Mouse (Mus musculus) spleen, postnatal 4 days (tissue): Measurements from ENCODE around the gene Rhd.

ENCODE experiments used
- DNase-seq, 2 experiments: peaks; one replicate each; pipeline ENCODE4 v3.0.0; 2022; ENCODE audit warnings: low spot score in 2 of 2

Rhd gene

GRCm38 (mm10) chr4:134856501-134856900 lies 7.8 kb upstream of the Rhd start:
- DNase-seq, result no peak

DNA sequence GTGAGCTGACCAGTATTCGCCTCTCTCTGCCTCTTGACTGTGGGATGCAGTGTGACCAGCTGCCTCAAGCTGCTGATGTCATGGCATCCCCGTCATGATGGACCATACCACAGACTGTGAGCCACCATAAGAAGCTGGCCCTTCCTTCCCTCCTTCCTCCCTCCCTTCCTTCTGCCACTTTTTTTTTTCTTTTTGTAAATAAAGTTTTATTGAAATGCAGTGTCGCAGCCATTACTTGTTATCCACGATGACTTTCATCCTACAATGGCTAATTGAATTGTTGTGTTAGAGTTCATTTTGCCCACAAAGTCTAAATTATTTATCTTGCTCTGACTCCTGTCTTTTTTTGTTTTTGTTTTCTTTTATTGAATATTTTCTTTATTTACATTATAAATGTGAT lies 5.8 kb upstream of the Rhd start:
- no peak for DNase-seq

- no peak for DNase-seq
Measured at GRCm38 (mm10) chr4:134861884-134862283, 2.5 kb upstream of the Rhd start.

DNA sequence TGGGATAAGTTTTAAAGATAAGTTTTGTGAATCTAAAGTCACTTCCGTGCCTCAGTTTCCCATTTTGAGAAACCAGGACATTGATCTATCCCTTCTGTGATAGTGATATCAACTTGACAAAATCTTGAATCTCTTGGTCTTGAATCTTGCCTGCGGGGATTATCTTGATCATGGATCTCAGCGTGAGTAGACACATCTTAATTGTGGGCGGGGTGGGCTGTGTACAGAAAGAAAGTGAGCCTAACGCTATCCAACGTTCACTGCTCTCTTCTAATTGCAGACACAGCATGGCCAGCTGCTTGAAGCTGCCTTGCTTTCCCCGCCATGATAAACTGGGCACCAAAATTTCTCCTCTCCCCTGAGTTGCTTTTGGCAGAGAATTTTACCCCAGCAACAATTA lies 1.3 kb upstream of the Rhd start:
- no peak for DNase-seq

- DNase-seq, result peak; percentile 73 to 77
Measured at GRCm38 (mm10) chr4:134865340-134865739, 1.0 kb downstream of the Rhd start.

- no peak for DNase-seq
Measured at GRCm38 (mm10) chr4:134865789-134866188, 1.5 kb downstream of the Rhd start.

DNA sequence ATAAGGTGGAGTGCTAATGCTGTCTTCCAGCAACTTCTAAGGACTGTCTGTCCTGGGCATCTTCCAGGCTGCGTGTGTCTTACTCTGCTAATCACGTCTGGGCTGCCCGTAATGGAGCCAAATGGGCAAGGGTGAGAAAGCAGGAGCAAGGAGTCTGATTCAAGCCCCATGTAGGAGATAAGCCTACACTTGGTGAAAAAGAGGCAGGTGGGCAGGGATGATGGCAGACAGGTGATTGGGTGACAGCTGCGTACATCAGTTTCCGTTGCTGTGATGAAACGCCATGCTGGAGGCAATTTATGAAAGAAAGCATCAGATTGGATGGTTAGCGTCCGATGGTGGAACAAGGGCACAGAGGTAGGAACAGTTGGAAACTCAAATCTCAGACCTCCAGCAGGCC lies 2.9 kb downstream of the Rhd start:
- peak; percentile 51 to 69 for DNase-seq

DNA sequence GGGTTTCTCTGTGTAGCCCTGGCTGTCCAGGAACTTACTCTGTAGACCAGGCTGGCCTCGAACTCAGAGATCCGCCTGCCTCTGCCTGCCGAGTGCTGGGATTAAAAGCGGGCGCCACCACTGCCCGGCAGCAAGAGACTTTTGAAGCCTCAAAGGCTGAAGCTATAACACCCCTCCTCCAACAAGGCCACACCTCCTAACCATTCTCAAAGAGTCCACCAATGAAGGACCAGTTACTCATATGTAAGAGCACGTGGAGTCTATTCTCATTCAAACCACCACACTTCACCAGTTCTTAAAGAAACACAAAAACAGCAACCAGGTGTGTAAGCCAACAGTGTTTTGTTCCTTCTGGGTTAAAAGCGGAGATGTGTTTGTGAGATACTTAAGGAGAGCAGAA lies 3.3 kb downstream of the Rhd start:
- DNase-seq, result no peak

- peak in 1 of 2 experiments; percentile 71 for DNase-seq
Measured at GRCm38 (mm10) chr4:134868065-134868464, 3.7 kb downstream of the Rhd start.

DNA sequence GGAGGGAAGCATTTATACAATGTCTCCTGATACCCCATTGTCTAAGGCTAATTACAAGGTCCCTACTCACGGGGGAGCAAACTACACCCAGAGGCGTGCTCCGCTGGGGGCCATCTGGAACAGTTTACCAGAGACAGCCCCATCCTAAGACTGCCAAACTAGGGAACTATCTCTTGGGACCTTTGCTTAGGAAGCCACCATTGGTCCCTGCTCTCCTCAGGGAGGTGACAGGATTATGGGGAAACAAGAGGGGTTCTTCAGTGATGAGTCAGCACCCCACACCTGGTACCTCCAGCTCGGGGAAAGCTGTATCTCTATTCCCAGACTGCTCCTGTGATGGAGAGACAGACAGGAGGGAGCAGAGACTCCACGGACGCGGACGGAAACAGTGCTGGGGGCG lies 4.2 kb downstream of the Rhd start:
- DNase-seq, result peak in 1 of 2 experiments; percentile 65

GRCm38 (mm10) chr4:134869068-134869730 lies 4.9 kb downstream of the Rhd start:
- DNase-seq, result peak; percentile 85 to 89

DNA sequence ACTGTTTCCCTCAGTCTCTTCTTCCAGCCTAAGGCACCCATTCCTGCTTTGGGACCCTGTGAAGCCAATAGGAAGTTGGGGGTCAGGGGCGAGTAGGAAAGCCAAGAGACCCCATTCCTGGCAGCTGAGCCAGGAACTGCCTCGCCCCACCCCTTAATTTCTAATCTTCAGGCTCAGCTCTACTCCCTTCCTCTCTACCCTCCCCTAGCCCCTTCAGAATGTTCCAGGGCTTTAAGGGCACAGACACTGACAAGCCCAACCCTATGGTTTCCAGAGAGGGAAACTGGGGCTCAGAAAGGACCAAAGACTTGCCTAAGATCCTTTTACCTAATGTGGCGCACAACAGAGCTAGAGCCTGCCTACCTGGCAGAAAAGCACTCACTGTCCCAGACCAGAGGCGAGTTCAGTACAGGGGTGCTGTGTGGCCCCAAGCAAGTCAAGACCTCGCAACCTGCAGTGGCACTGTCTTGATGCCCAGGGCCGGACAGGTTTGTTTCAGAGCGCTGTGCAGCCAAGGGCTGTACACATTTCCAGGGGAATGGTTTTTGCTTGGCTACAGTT lies 5.6 kb downstream of the Rhd start:
- peak in 1 of 2 experiments; percentile 69 for DNase-seq

GRCm38 (mm10) chr4:134871477-134871876 lies 7.1 kb downstream of the Rhd start:
- no peak for DNase-seq

- DNase-seq, result no peak
Measured at GRCm38 (mm10) chr4:134871950-134872349, 7.6 kb downstream of the Rhd start.

DNA sequence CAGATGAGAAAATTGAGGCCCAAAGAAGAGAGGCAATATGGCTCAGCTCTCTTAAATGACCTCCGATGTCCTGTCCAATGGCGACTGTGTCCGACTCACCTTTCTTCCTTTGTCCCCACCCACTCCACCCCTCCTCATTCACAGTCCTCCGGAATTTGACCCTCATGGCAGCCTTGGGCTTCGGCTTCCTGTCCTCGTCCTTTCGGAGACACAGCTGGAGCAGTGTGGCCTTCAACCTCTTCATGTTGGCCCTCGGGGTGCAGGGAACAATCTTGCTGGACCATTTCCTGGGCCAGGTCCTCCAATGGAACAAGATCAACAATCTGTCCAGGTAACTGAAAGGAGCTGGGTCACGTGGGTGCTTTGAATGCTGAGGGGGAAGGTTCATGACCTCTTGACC lies 11.8 kb downstream of the Rhd start:
- no peak for DNase-seq

DNA sequence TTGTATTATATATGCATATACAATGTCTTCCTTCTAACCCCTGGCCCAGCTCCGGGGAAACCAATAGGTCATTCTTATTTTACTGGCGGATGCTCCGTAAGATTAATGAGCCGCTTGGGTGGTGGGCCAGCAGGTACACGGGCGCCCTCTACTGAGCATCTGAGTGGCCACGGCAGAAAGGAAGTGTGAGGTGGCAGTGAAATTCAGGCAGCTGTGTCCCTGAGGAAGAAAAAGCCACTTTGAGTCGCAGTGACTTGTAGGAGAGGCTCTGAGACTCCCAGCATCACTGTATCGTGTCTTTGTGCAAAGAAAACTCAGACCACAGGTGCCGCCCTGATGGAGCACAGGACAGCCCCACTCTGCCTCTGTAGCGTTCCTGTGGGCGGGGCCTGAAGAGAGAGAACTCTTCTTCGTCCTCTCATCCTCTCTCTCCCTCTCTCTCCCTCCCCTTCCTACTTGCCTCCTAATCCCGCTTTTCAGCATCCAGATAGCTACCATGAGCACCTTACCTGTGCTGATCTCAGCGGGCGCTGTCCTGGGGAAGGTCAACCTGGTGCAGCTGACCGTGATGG lies 15.2 kb downstream of the Rhd start:
- peak; percentile 76 to 90 for DNase-seq

GRCm38 (mm10) chr4:134880041-134880440 lies 15.7 kb downstream of the Rhd start:
- peak in 1 of 2 experiments; percentile 77 for DNase-seq

DNA sequence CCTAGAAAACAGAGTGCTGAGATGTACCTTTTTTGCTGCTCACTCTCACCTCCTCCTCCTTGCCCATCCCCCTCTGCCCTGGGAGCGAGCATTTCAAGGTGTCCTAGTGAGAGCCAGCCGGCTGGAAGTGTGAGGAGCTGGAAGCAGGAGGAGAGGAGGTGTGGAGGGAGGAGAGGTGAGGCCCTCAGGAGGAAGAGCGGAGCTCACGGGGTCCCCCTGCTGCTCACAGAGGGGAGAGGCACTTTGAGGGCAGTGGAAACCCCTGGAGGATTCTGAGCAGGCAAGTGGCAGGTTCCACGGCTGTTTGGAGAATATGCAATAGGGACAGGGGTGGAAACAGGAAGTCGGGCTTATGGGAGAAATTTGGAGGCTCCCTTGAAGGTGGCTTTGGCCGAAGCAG lies 18.9 kb downstream of the Rhd start:
- DNase-seq, result peak in 1 of 2 experiments; percentile 80

DNA sequence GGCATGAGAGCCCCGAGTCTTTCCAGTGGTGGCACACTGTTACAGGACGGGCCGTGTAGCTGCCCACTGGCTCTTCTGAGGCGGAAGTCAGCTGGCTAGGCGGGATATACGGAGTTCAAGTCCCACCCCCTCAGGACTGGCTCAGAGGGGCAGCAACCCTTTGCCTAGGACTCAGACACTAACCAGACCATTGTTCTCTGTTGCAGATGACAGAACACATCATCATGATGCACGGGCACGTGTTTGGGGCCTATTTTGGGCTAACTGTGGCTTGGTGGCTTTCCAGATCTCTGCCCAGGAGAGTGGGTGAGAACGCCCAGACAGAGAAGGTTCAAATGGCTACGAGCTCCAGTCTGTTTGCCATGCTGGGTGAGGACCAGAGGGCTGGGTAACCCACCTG lies 19.5 kb downstream of the Rhd start:
- no peak for DNase-seq

- DNase-seq, result no peak
Measured at GRCm38 (mm10) chr4:134884364-134884763, 20.0 kb downstream of the Rhd start.

DNA sequence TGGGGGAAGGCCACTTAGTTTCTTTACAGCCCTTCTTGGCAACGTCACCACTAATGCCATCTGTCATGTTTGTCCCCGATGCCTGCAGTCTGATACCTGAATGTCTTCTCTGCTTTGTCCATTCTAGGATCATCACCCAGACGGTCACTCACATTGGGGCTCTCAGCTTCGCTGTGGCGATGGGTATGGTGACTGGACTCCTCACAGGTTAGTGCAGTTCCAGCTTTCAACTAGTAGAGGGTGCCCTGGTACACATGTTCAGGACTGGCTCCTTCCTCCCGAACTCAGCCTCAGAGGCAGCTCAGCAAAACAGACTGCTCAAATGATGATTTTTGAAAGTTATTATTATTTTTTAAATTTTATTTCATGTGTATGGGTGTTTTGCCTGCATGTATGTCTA lies 27.8 kb downstream of the Rhd start:
- DNase-seq, result peak; percentile 70 to 84

DNA sequence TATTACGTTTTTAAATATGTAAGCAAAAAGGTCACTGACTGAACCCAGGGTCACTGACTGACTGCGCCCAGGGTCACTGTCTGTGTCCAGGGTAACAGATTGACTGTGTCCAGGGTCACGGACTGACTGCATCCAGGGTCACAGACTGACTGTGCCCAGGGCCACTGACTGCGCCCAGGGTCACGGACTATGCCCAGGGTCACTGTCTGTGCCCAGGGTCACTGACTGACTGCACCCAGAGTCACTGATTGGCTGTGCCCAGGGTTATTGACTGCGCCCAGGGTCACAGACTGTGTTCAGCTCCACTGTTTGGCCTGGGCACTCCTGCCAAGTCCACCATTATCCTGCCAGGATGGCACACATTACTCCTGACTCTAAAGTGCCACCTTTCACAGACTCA lies 32.9 kb downstream of the Rhd start:
- no peak for DNase-seq

DNA sequence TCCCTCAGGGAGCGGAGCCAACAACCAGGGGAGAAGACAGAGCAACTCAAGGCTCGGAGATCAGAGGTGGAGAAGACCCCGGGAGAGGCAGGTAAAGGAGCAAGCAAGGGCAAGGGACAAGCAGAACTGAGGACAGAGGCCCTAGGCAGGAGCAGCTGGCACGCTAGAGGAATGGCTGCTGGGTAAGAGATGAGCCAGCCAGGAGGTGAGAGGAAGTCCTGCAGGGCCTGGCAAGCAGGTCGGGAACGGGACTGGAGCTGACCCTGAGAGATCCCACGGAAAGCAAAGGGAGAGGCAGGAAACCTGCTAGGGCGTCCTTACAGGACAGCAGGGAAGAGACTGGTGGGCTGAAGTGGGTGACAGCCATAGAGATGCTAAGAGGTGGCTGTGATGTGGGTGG lies 36.8 kb downstream of the Rhd start:
- DNase-seq, result no peak

DNA sequence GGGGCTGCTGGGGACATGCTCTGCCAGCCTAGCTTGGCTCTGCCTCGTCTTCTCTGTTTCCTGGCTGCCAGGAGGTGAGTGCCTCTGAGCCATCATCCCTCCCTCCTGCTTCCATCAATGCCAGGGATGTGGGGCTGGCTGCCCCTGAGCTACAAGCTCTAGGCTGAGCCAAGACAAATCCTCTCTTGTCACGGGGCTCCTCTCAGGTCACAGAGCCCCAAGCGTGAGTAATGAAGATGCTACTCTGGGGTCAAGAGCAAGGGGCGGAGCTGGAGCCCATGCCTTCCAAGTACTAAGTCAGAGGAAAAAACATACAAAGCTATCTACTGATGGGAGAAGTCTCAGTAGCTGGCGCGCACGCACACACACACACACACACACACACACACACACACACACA lies 38.7 kb downstream of the Rhd start:
- DNase-seq, result no peak
